Mouse (Mus musculus) adrenal gland, adult 8-10 months (tissue): Measurements from ENCODE around the gene Nkx1-2. TPM values are rescaled to one million over a fixed set of nuclear protein-coding genes. Genes with fewer than 3 reads are reported as not detected.
A peak's percentile ranks its signal among the peaks of the same experiment; 100 is the strongest.

Source experiments
- DNase-seq: peaks from one replicate; pipeline ENCODE4 v3.0.0; 2022
- total RNA-seq, 4 experiments: library from RNA; stranded (reverse); gene quantifications; 2 replicates each; pipeline ENCODE4 v1.2.4; 2022

Gene Nkx1-2
- total RNA-seq = not detected

DNA sequence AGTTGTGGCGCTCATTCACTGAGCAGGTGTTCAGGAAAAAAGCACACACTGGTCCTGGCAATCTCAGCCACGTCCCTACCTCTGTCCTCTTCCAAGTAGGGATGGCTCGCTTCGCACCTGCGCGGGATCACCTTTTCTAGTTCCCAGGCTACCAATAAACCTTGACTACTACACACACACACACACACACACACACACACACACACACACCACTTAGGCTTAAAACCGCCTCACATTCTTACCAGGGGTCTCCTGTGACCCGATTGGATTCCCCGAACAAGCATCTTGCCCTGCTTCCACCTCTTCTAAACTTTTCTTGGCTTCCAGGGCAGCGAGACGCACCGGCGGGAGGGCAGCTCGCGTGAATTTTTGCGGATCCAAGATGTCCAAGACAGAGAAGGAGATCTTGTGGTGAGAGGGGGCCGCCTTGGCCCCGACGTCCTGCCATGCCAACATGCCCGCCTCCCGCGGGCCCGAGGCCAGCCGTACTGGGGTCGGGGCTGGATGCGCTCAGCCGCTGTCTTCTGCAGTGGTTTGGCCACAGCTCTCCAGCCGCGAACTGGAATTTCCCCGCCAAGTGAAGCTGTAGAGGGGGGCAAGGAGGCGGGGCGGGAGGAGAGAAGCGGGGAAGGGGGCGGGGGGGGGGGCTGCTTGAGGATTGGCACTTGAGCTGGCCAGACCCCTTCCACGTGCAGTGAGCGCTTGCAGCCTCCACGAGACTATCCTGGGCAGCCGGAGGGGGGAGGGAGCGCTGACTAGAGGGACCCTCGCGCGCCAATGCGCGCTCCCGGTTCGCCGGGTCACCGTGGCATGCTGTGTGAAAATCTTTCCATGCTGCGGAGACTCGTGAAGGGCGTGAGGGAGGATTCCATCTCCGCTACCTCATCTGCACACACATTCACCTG lies at the start of gene Nkx1-2:
TSS of gene Nkx1-2 (minus strand) at position 567 of the 905 bp plus-strand sequence.
- DNase-seq = no peak

DNA sequence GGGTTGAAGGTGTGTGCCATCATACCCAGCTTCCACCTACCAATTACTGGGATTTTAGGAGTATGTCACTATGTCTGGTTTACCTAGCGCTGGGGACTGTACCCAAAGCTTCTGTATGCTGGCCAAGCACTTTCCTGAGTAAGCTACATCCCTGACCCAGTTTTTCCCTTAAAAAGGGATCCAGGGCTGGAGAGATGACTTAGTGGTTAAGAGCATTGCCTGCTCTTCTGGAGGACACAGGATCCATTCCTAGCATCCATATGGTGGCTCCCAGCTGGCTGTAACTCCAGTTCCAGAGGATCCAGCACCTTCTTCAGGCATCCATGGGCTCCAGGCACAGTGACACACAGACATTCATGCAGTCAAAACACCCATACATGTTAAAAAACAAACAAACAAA lies 47.1 kb upstream of the Nkx1-2 start:
- DNase-seq = no peak

DNA sequence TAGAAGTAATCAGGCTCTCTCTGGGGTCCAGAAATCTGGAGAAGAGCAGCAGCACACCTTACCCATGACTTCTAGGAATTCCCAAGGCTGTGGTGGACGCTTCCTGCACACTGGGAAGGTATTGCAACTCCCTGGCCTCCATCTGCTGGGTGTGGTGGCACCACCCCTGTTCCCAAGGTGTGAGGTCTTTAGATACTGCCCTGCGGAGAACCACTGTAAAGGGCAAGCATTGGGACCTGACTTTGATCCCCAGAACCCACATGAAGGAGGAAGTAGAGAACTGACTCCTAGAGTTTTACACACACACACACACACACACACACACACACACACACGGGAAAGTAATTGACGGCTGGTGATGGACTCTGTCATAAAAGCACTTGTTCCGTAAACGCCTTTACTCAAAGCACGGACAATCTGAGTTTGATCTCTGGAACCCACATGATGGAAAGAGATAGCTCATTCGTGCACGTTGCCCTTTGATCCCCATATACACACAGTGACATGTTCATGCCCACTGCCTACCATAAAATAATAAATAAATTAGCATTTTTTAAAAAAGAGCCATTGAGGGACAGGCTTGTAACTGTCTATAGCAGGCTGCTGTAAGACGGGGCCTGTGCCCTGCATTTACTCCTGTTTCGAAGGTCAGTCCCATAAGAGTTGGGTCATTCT lies 45.3 kb upstream of the Nkx1-2 start:
- DNase-seq = no peak

GRCm38 (mm10) chr7:132641606-132642005 lies 42.2 kb upstream of the Nkx1-2 start:
- no peak for DNase-seq

GRCm38 (mm10) chr7:132640946-132641345 lies 41.5 kb upstream of the Nkx1-2 start:
- DNase-seq = no peak

- DNase-seq = no peak
These were observed 39.1 kb upstream of the Nkx1-2 start for GRCm38 (mm10) chr7:132638446-132639087.

DNA sequence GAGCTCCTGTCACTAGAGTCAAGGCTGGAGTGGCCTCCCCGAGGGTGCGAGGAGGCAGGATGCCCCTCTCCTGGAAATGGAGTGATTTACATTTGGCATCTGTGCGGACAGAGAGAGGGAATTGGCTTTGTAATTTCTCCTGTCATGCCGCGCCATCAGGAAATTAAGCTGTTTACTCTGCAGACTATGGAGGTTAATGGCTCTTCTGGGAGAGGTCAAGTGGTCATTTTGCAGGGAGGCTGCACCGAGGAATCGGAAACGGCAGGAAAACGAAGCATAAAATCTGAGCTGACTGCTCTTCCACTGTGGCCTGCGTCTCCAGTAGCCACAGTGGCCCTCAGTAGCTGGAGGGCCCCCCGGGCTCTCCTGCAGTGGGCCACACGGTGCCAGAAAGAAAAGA lies 37.9 kb upstream of the Nkx1-2 start:
- DNase-seq = no peak

GRCm38 (mm10) chr7:132631313-132631712 lies 31.9 kb upstream of the Nkx1-2 start:
- no peak for DNase-seq

DNA sequence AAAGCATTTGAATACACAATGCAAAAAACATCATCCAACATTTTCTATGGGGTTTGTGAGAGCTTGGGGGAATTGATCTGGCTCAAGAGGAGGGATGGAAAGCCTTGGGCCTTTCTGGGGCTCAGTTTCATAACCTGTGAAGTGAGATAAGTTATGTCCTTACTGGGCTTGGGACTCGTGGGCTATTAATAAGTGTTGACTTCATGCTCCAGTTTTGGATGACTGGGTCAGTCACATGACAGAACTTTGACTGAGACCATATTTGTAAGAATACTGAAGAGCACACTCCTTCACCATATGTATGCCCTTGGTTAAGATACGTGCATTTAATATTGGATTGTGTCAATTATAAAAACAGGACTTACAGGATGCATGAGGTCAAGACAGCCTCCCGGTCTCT lies 28.0 kb upstream of the Nkx1-2 start:
- DNase-seq = no peak

DNA sequence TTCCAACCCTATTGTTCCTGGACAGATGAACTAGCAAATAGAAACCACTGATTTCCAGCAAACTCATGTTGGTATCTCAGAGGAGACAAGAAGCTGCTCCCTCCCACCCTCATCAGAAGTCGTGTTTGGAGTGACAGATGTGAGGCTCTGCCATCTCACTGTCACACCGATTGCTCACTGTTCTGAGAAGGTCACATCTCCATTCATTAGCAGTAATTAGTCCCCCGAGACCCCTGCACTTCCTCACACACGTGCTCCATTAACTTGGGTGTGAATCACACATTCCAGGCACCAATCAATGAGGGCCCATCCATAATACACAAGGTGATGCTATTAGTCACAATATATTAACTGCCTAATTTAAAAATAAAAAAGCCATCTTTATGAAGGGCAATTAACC lies 26.7 kb upstream of the Nkx1-2 start:
- DNase-seq = no peak

DNA sequence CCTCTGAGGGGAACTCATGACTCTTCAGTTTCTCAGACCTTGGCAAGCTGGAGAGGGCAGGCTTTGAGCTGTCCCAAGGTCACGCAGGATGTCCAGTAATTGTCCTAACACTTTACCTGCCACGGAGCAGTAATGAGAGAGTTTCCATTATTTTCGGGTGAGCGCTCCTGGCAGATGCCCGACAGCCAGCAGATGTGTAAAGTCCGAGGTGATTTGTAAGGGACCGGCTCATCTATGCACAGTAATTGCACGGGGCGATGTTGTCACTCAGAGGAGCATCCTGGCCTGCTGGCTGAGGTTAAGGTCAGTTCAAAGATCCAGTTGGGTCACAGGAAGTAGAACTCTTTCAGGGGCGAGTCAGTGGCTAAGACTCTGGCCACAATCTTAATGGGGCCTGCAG lies 24.7 kb upstream of the Nkx1-2 start:
- DNase-seq = no peak

GRCm38 (mm10) chr7:132619975-132620918 lies 20.8 kb upstream of the Nkx1-2 start:
- DNase-seq = no peak

- DNase-seq = no peak
These were observed 20.1 kb upstream of the Nkx1-2 start for GRCm38 (mm10) chr7:132619549-132619948.

- DNase-seq = no peak
These were observed 17.7 kb upstream of the Nkx1-2 start for GRCm38 (mm10) chr7:132617021-132617564.

DNA sequence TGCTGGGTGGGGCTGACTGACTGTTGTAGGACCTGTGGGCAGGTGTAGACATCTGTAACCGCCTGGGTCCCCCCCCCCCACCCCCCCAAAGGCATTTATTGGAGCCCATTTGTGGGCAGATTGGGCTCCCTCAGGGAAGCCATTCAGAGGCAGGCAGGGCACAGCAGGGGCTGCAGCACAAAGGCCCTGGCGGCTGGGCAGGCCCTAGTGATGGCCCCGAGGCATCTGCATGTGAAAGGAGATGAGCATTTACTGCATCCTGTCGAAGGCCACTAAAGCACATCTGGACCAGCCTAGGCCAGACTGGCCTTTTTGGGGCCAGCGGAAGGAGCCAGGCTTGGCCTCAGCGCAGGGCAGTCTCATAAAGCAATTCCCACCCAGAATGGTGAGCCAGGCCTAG lies 17.0 kb upstream of the Nkx1-2 start:
- DNase-seq = no peak

- DNase-seq = peak; percentile 43
These were observed 15.9 kb upstream of the Nkx1-2 start for GRCm38 (mm10) chr7:132615346-132615745.

DNA sequence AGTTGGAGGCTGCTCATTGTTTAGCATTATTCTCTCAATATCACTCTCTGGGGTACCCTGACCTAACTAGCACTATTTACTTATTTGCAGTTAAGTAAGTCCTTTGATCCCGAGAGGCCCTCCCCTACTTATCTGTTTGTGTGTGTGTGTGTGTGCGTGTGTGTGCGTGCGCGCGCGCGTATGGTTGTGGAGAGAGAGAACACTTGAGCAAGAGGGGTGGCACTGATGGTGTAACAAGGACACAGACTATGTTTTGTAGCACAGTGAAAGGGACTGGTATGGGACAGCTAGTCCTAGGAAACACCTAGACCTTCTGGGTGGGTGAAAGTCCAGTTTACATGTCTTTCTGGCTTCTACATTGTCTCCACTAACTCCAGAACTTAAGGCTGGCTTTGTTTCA lies 12.1 kb upstream of the Nkx1-2 start:
- DNase-seq = no peak

- DNase-seq = peak; percentile 80
These were observed 11.3 kb upstream of the Nkx1-2 start, which contains the start of gene Lhpp for GRCm38 (mm10) chr7:132610468-132611318. Gene Lhpp, plus strand, starts transcription at chr7:132610638.

- DNase-seq = no peak
These were observed 9.0 kb upstream of the Nkx1-2 start for GRCm38 (mm10) chr7:132608316-132609020.

DNA sequence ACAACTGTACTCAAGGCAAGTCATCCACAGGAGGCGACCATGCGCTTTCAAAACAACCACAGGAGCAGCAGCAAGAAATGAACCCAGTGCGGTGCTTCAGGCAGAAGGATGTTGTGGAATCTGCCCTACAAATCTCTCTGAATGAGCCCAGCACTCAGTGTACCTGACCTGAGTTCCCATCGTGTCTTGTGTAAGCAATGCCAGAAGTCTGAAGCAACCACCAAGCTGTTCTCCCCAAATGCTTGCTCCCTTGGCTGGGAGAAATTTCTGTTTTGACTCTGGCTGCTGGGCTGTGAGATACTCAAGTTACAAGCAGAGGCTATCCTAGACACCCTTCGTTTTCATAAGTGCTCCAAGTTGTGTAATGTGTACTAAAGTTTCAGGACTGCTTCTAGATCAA lies 6.3 kb upstream of the Nkx1-2 start:
- no peak for DNase-seq
